Mouse (Mus musculus) granulocyte monocyte progenitor cell, adult 5-6 weeks (primary cell): ENCODE data around the gene Stxbp1. TPM values are rescaled to one million over a fixed set of nuclear protein-coding genes. Genes with fewer than 3 reads are reported as not detected.
"Not testable (repeated sequence)": the region's sequence is repeated elsewhere in the genome, so short reads cannot be mapped to it uniquely, and the experiment has no call there.

ENCODE experiments used
- ATAC-seq: replicated peaks from 2 replicates; pipeline ENCODE4 v1.8.0; 2016; ENCODE audit warnings: mild to moderate bottlenecking, moderate TSS enrichment, inconsistent platforms; ENCODE audit not compliant: poor library complexity, severe bottlenecking
- total RNA-seq, 2 experiments: library from RNA; stranded (forward) in 1 of 2; stranded (reverse) in 1 of 2; fragments of 200-712, 200-1000 nt in 1 of 2; fragments of >200 nt in 1 of 2; fragmentation: Nextera tagmentation in 1 of 2; gene quantifications; 2 replicates each; pipeline ENCODE4 v1.2.3; 2014 to 2017

Gene Stxbp1
- total RNA-seq, 2 experiments from 2014 or later = 1.3 to 3.5 TPM

DNA sequence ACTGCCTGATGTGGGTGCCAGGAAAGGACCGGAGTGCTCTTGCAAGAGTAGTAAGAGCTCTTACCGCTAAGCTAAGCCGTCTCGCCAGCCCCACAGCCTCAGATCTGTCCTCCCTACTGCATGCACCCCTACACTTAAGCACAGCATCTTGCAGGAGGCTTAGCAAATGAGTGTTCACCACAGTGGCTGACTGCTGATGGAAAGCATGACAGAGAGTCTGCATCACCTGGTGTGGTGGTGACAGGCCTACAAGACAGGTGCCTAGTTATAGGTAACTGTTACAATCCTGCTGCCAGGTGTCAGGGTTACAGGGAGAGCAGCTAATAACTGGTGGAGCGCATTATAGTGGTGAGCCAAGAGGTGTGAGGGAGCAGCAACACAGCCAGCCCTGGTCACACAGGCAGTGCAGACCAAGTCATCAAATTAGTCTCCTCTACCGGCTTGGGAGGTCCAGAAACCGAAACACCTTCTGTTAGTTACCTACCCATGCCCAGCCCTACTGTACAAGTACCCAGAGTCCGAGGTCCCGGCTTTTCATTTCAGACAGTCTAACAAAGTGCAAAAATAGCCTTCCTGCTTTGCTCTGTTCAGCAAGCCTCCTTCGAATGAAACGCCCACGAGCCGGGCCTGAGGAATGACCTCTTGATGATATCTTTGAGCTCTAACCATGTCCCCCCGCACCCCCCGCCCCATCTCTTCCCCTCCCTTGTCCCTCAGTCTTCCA lies 28.1 kb upstream of the Stxbp1 start:
- ATAC-seq = no peak

DNA sequence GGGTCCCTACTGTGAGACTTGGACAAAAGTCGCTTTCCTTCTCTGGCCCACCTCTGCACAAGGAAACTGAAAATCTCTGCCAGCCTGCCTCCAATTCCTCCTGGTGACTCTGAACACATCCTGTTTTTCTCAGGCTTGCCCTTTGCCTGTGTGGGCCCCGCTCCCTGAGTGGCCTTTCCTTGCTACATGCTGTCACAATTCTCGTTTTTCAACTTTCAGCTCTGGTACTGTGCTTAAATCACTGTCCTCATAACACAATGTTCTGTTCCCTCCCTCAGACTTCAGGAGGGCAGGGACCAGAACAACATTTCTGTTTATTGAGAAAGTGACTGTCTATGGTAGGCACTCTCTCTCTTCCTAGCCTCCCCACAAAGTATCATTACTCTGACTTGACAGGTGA lies 27.0 kb upstream of the Stxbp1 start:
- ATAC-seq = no peak

DNA sequence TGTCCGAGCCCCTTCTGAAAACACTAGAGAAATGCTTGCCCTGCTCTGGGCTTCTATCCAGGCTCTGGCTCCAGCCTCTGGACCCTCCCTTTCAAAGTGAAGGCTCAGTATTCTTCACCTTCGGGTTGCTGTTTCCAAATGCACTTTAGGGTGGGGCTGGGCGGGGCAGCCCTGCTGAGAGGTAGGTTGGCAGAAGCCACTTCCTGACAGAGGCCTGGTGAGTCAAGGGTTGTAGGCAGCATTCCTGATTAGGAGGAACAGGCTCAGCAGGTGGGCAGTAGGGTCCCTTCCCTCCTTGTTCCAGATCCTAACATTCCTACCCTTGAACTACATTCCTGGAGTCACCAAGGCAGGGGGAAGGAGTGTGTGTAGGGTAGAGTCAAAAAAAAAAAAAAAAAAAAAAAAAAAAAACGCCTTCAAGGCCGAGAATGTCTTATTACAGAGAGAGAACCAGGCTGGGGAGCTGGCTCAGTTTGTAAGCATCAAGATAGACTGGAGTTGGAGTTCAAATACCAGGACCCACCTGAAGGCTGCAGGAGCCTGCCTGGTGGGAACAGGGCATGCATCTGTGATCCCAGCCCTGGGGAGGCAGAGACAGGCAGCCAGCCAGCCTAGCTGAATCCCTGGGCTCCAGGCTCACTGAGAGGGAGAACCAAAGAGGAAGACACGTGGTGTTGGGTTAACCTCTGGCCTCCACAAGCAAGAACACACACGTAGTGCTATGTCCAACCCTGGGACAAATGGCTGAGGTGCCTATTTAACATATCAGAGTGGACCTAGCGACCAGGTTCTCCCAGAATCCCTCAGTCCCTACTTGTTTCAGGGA lies 23.4 kb upstream of the Stxbp1 start:
- no peak; the same call in 1 of the 2 replicates for ATAC-seq

DNA sequence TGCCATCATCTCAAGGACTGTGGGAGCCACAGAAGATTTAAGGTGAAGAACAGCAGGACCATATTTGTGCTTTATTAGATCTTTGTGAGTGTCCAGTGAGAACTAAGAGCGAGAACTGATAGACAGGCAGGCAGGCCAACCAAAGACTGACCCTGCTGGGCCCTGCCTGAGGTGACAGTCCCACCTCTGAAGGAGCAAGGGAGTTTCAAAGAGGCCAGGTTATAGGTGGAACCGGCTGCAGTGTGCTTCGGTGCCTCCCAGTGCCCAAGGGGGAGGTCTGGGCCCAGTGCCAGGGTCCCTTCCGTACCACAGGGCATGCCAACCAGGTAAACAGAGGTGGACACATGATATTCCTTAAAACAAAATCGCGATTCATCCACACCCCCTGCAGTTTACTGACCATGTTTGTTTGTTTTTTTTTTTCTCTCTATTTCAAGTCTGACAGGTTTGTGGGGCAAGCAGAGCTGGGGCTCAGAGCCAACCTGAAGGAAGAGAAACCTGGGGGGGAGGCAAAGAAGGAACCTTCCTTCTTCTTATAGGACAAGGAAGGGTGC lies 22.8 kb upstream of the Stxbp1 start:
- no peak for ATAC-seq

DNA sequence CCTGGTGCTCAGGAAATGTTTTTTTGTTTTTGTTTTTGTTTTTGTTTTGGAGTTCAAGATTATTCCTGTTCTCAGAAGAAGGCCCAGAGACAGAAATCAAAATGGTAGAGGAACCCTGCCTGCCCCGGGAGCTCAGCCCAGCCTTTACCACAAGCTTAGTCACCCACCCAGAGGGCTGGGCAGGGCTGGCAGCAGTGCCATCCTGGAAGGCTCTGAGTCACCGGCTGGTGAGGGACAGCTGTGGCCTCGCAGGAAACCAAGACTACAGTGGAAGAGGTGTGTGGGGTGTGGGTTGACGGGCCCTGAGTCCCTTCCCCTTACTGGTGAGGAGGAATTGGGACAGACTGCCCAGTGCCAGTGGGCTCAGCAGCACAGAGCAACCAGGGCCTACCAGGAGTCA lies 20.3 kb upstream of the Stxbp1 start:
- peak; percentile 98 for ATAC-seq

DNA sequence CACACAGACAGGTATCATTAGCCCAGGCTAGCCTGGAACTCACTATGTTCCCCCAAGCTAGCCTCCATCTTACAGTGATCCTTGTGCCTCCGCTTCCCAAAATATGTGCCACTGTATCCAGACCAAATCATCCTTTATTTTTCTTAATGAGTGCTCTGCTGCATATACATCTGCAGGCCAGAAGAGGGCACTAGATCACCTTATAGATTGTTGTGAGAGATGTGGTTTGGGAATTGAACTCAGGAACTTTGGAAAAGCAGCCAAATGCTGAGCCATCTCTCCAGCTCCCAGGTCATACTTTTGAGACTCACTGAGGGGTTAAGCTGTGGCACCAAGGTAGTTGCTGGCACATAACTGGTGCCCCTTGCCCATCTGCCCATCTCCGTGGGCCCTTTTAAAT lies 17.7 kb upstream of the Stxbp1 start:
- ATAC-seq = no peak

DNA sequence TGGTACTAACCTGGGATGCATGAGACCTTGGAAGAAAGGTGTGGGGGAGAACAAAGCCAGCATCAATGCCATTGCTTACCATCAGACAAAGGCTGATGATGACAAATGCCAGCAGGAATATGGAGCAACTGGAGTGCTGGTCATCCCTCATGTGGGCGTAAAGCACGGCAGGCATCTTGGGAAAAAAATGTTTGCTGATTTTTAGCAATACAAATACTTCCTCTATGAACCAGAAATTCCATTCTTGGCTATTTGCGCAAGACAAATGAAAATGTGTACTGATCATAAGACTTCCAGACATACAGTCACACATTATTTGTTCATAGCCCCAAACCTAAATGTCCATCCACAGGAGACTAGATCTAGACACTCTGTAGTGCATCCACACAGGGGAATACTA lies 16.3 kb upstream of the Stxbp1 start:
- ATAC-seq = no peak

DNA sequence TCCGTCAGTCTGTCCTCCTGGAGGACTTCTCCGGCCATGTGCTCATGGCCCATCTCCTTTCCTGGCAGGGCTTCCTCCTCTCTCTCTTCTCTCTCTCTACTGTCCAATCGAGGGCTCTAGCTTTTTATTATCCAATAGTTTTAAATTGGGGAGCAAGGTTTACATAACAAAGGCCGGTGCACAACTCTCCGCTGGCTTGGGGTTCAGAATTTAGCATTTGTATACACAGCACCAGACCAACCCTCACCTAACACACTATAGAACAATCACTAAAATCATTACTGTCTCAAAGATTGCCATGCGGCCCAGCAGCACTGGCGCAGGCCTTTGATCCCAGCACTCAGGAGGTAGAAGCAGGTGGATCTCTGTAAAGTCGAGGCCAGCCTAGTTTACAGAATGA lies 13.8 kb upstream of the Stxbp1 start:
- ATAC-seq = no peak

DNA sequence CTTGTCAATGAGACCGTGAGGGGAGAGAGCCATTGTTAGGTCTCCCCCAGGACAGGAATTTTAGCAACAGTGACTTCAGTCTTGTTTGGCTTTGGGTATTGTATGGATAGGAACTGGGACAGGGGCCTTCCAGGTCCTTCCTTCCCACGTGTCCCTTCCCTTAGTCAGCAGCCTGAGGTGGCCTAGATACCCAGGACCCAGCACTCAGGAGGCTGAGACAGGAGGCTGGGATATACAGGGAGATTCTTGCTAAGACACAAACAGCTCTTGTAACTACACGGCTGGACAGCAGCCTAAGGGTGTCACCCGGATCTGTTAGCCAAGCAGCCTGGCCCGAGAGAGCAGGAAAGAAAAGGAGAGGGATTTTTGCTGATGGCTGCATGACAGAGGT lies 12.6 kb upstream of the Stxbp1 start:
- ATAC-seq = no peak

DNA sequence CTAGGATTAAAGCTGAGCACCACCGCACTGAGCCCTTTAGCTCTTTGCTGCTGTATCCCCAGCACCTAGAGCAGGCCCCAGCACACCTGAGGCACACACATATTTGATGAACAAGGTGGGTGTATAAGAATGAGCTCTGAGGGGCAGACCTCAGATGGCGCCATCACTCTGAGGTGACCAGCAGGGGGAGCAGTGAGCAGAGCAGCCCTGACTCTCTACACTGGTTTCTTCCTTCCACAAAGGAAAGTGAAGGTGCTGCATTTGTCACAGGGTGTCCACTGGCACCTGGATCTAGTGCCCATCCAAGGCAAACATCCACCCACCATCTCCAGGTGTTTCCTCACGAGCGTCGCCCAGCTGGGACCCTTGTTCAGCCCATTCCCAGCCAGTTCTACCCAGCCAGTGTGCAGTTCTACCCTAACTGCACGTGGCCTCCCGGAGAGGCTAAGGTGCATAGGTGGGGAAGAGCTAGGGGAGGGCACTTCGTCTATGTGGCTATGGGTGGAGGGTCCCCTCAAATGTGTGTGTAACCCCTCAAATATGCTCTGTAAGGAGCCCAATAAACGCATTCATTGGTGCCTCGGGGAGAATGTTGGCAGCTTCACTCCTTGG lies 12.1 kb upstream of the Stxbp1 start:
- ATAC-seq = peak; percentile 64

DNA sequence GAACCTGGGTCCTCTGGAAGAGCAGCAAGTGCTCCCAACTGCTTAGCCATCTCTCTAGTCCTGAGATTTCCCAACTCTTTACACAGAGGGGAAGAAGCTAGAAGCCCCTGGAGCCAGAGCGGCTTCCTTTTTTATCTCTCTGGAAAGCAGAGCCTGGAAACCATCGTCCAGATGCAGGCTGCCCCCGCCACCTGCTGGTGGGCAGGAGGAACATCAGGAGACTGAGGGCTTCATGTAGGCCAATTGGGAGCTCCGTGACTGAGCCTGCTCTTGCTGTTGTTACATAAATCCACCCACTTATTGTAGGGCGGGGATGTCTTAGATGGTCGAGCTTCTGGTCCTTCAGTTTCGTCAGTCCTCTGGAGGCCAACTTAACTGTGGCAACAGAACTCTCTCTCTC lies 10.5 kb upstream of the Stxbp1 start:
- peak; percentile 93 for ATAC-seq

DNA sequence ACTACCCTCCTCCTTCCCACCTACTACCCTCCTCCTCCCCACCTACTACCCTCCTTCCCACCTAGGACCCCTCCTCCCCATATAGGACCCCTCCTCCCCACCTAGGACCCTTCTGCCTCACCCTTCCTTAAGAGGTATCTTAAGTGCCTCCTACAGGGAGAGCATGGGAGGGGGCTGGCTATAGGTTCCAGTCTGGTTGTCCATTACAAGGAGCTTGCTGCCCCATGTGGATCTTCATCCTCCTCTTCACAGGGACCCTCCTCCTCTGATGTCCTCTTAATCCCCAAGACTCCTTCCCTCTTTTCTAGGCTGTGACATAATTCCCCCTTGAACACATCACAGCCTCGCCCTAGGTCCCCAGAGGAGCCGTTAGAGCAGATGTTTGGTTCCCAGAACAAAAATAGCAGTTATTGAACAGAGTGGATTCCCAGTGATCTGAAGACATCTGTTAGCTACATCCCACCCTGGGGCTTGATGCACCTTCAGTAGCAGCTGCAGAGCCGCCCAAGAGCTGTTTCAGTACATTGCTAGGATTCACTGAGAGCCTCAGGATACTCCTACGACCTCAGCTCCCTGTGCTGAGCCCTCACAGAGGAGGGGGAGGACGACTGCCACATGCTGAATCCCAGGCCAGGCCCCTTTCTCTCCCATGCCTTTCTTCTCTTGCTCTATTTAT lies 8.9 kb upstream of the Stxbp1 start:
- no peak for ATAC-seq

DNA sequence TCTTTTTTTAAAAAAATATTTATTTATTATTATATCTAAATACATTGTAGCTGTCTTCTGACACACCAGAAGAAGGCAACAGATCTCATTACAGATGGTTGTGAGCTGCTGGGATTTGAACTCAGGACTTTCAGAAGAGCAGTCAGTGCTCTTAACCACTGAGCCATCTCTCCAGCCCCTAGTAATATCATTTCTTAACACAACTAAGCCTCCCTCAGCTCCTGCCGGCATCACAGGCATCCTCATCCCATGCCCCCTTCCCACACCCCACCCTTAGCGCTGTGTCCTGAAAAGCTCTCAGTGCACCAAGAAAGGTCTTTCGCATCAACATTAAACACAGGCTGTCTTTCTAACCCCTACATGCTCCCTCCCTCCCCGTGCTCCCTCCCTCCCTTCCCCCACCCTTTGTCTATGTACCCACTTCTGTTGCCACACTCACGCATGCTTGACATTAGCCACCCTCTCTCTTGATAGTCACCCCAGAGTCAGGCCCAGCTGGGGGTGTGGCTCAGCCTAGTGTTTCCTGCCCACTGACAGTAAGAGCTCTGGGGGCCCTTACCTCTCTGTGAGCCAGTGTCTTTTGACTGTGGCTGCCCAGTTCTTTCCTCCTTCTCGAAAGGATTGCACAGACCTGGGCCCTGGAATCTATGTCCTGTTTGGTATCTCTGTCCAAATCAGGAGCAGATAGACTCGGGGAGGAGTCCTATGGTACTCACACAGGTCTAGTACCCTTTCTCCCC lies 8.2 kb upstream of the Stxbp1 start:
- no peak for ATAC-seq

DNA sequence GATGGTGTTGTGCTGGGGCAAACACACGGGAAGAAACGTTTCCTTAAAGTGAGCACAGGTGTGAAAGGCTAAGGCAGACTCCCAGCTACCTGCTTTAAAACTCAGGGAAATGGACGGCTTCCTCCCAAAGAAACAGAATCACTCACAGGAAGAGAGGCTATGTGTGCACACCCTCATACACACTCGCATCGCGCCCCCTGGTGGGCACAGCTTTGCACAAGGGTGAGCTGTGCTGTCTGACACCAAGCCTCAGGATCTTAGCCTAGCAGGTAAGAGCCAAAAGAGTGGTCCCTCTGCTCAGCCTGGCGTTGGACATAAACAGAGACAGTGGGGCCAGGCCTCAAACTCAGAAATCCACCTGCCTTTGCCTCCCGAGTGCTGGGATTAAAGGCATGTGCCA lies 7.2 kb upstream of the Stxbp1 start:
- ATAC-seq = peak; percentile 66

DNA sequence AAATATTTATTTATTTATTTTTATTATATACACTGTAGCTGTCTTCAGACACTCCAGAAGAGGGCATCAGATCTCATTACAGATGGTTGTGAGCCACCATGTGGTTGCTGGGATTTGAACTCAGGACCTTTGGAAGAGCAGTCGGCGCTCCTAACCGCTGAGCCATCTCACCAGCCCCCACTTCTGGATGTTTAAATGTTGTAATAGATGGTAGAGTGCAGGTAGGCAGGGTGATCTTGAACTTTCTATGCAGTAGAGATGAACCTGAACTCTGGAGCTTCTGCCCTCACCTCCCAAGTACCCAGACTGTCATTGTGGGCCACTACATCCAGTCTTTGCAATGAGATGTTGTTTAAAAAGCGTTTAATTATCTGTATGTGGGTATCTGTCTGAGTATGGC lies 6.7 kb upstream of the Stxbp1 start:
- not testable (repeated sequence) for ATAC-seq

DNA sequence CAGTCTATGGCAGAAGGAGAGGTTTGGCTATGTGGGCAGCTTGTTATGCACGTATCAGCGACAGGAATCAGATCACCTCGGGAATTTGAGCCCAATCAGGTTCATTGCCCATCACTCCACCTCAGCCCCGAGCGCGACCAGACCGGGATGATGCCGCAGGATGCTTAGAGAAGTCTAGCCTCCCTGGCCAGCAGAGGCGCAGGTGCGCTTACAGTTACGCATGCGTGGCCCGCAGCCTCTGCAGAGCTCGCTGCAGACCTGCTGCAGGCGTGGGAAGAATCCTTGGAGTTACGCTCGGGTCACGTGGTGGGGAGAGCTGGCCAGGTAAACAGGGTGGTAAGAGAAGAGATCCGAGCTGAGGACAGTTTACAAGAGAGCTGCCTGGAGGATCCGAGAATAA lies 5.1 kb upstream of the Stxbp1 start:
- no peak for ATAC-seq

DNA sequence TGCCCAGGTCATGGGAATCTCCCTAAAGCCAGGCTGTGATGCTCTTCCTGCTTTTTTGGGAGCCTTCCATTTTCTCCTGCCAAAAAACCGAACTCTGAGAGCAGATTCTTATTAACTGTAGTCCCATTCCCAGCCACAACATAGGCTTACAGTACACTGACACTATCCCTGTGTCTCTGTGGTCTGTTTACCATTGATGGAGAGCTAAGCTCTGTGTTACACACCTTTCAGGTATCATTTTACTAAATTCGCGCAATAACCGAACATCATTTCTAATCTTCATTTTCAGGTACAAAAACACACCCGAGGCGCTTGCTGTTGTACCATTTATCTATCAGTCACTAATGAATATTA lies 400 bp upstream of the Stxbp1 start:
- ATAC-seq = no peak

DNA sequence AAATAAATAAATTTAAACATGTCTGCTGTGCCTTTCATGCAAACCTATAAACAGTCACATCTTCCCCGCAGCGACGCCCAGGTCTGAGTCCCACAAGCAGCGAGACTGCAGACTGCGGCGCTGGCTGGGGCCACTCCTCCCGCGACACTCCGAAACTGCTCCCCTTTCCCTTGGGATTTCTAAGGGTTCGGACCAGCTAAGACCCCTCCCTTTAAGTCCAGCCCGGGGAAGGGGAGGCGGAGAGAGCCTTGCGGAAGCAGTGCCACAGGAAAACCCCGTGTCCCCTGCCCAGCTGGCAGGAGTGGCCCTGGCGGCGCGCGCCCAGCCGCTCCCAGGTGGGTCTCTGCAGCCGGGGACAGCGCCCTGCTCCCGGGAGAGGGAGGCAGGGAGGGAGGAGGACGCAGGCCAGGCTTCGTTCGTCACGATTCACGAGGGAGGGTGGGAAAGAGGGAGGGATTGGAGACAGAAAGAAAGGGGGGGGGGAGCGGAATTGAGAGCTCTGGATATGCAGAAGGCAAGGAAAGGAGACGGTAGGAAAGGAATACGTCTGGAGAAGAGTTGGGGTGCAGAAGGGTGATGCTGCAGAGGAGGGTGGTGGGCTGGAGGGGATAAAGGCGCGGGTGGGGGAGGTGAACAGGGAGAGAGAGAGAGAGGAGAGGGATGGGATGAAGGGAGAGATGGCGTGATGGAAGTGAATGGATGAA lies 792 bp downstream of the Stxbp1 start:
- peak; percentile 30 for ATAC-seq

DNA sequence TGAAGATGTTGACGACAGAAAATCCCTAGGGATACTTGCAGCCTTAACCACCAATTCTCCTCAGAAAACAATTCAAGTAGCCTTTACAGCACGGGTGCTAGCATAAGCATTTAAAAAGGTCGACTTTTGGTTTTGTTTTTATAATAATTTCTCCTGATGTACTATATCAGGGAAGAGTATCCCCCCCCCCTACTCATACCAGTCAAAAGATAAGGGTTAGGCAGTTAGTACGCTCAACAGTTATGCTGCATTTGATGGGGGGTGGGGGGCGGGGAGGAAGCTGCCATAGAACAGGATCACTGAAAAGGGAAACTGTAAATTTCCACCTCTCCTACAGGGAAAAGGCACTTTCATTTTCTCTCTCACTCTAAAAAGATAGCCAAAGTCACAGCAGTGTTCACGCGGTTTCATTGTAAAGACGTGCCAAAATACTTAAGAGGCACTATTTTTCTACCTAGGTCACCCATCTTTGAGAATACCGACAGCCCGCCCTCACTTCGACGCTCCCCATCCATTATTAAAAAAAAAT lies 1.4 kb downstream of the Stxbp1 start:
- no peak for ATAC-seq
